Mouse (Mus musculus) kidney, adult 2 months (tissue): ENCODE data around the gene Svs5.

Experiments
- CTCF ChIP-seq: fragments of 200-500 bp; conservative IDR thresholded peaks from 2 replicates; pipeline ENCODE4 v1.5.1; 2011; ENCODE audit warnings: low read depth, mild to moderate bottlenecking, control low read depth, low read length, moderate library complexity, mixed read lengths; ENCODE audit not compliant: insufficient read depth, insufficient read length
- POLR2A ChIP-seq: fragments of 200-500 bp; IDR thresholded peaks from one replicate; pipeline ENCODE4 v1.6.1; 2011; ENCODE audit warnings: low read depth, low read length, control low read depth

DNA sequence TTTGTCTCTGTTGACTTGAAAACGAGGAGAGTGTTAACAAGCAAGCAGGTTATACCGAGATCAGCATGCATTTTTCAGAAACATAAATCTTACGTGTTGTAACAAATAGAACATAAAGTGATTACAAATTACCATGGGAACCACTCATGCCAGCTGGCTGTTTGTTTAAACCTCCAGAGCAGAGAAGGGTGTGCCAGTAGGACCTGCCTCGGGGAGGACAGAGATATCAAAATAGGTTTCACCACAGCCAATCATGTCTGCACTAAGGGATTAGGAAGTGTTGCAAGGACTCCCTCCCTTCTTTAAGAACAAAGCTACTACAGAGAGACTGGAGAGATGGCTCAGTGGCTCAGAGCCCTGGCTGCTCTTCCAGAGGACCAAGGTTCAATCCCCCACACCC is 40.6 kb downstream of the Svs5 start:
- TF ChIP-seq POLR2A (no peak), CTCF (no peak)
